Comparison of ENCODE assay signal across 19 mouse cellular contexts in the genomic region with DNA sequence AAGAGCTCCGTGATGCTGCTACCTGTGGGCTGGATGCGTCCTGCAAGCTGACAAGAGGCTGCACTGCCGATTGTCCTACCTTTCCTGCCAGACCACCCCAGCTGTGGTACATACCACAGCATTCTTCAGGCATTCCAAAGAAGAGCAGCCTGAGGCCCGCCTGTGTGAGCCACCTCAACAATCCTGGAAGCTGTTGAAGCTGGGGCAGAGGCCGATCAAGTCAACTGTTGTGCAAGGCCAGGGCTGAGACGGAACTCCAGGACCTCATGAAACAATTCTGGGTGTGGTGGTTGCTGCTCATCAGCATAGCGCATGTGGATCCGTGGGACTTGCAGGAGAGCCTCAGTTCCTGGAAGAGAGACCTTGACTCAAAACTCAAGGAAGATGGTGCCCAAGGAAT.
"Had no signal": no experiment of that assay in that cellular context is flagged by ENCODE, and none has a peak within 500 bp of the region (broad histone marks: within the 10 kb centered on the region; RNA-seq: fewer than 3 reads in every experiment).

No protein-coding gene starts in this region.

- H3K27me3 ChIP-seq: lung, embryonic 15.5 days; midbrain, embryonic 12.5 days; midbrain, embryonic 15.5 days; neural tube, embryonic 13.5 days had no signal

- H3K27ac ChIP-seq: limb, embryonic 15.5 days; liver, embryonic 14.5 days; lung, embryonic 15.5 days; macrophage; midbrain, embryonic 12.5 days; midbrain, embryonic 15.5 days; neural tube, embryonic 13.5 days; stomach, postnatal 0 days had no signal

- H3K36me3 ChIP-seq: limb, embryonic 12.5 days; limb, embryonic 15.5 days; lung, embryonic 15.5 days; midbrain, embryonic 12.5 days; midbrain, embryonic 15.5 days; neural tube, embryonic 13.5 days had no signal

- H3K4me2 ChIP-seq: limb, embryonic 12.5 days; limb, embryonic 15.5 days; liver, embryonic 11.5 days; lung, embryonic 15.5 days; midbrain, embryonic 12.5 days; midbrain, embryonic 15.5 days; neural tube, embryonic 13.5 days had no signal

- H3K9me3 ChIP-seq: limb, embryonic 12.5 days; limb, embryonic 15.5 days; lung, embryonic 15.5 days; midbrain, embryonic 12.5 days; midbrain, embryonic 15.5 days; neural tube, embryonic 13.5 days had no signal

- DNase-seq: kidney, adult 18-20 months; kidney, adult 9 months; kidney, postnatal 14 days; kidney, postnatal 4 days; layer of hippocampus, adult 9-11 months; lung, adult 18-20 months; thymus, adult 2 months; thymus, postnatal 14 days; thymus, postnatal 4 days had no signal

- H3K9ac ChIP-seq: limb, embryonic 12.5 days; limb, embryonic 15.5 days; liver, embryonic 14.5 days; lung, embryonic 15.5 days; midbrain, embryonic 12.5 days; midbrain, embryonic 15.5 days; neural tube, embryonic 13.5 days had no signal

- H3K4me1 ChIP-seq: lung, embryonic 15.5 days; midbrain, embryonic 15.5 days had no signal

- H3K4me3 ChIP-seq: limb, embryonic 12.5 days; limb, embryonic 15.5 days; lung, embryonic 15.5 days; midbrain, embryonic 12.5 days; midbrain, embryonic 15.5 days; neural tube, embryonic 13.5 days had no signal

- ATAC-seq: midbrain, embryonic 15.5 days had no signal
